10 mouse cellular contexts compared by ENCODE assay signal in the genomic region with DNA sequence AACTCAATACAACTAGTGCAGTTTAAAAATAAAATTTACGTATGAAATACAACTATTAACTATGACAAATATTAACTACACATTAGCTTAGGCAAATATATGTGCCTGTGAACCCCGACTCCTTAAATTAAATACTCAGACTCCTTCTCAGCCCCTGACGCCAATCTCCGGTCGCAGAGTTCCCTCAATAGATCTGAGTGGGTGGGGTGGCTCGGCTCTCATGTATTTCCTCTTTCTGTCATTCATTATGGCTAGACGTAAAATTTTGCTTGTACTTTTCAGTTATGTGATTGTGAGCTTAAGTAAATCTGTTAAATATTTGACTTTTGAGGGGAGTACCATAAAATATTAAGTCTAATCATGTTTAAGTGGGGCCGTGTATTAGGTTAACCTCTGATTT.
"Had no signal": no experiment of that assay in that cellular context is flagged by ENCODE, and none has a peak within 500 bp of the region (broad histone marks: within the 10 kb centered on the region; RNA-seq: fewer than 3 reads in every experiment).

No protein-coding gene starts in this region.

- H3K27ac ChIP-seq: kidney, postnatal 0 days; limb, embryonic 12.5 days; liver, embryonic 14.5 days; midbrain, embryonic 10.5 days; midbrain, embryonic 15.5 days; neural tube, embryonic 12.5 days had no signal

- H3K4me2 ChIP-seq: limb, embryonic 12.5 days; midbrain, embryonic 15.5 days; neural tube, embryonic 12.5 days had no signal

- H3K9me3 ChIP-seq: limb, embryonic 12.5 days; midbrain, embryonic 10.5 days; midbrain, embryonic 15.5 days; neural tube, embryonic 12.5 days had no signal

- H3K27me3 ChIP-seq: limb, embryonic 12.5 days; midbrain, embryonic 15.5 days; neural tube, embryonic 12.5 days had no signal

- H3K4me3 ChIP-seq: limb, embryonic 12.5 days; midbrain, embryonic 10.5 days; midbrain, embryonic 15.5 days; neural tube, embryonic 12.5 days had no signal

- DNase-seq: kidney, adult 11 months; liver; right cerebral cortex, postnatal 14 days; thymus, postnatal 4 days had no signal

- H3K9ac ChIP-seq: limb, embryonic 12.5 days; liver, embryonic 14.5 days; midbrain, embryonic 15.5 days; neural tube, embryonic 12.5 days had no signal

- ATAC-seq: midbrain, embryonic 15.5 days had no signal

- H3K4me1 ChIP-seq: limb, embryonic 12.5 days; midbrain, embryonic 15.5 days; neural tube, embryonic 12.5 days had no signal
